Mouse (Mus musculus): ENCODE results near the gene Zdhhc19.

Zdhhc19 gene

GRCm38 (mm10) chr16:32551346-32551747 lies 55.3 kb downstream of the Zdhhc19 start:
- DNase-seq (ENCODE audit: low spot score in 2 of 2) = no peak

- DNase-seq (ENCODE audit: low spot score in 2 of 2) = no peak
These were observed 59.5 kb downstream of the Zdhhc19 start for GRCm38 (mm10) chr16:32555588-32555987.

GRCm38 (mm10) chr16:32559493-32559892 lies 63.4 kb downstream of the Zdhhc19 start:
- no peak for DNase-seq (ENCODE audit: low spot score in 2 of 2)

- DNase-seq (ENCODE audit: low spot score in 2 of 2) = no peak
These were observed 67.2 kb downstream of the Zdhhc19 start for GRCm38 (mm10) chr16:32563056-32563793.

GRCm38 (mm10) chr16:32567282-32567681 lies 71.2 kb downstream of the Zdhhc19 start:
- DNase-seq (ENCODE audit: low spot score in 2 of 2) = no peak

- no peak for DNase-seq (ENCODE audit: low spot score in 2 of 2)
These were observed 72.3 kb downstream of the Zdhhc19 start for GRCm38 (mm10) chr16:32568401-32568800.

- DNase-seq (ENCODE audit: low spot score in 2 of 2) = no peak
These were observed 74.0 kb downstream of the Zdhhc19 start for GRCm38 (mm10) chr16:32570042-32570441.

GRCm38 (mm10) chr16:32572528-32572927 lies 76.5 kb downstream of the Zdhhc19 start:
- DNase-seq (ENCODE audit: low spot score in 2 of 2) = no peak

- no peak for DNase-seq (ENCODE audit: low spot score in 2 of 2)
These were observed 90.4 kb downstream of the Zdhhc19 start for GRCm38 (mm10) chr16:32586482-32586881.

GRCm38 (mm10) chr16:32588568-32588967 lies 92.5 kb downstream of the Zdhhc19 start:
- DNase-seq (ENCODE audit: low spot score in 2 of 2) = no peak

GRCm38 (mm10) chr16:32591521-32591920 lies 95.5 kb downstream of the Zdhhc19 start:
- no peak for DNase-seq (ENCODE audit: low spot score in 2 of 2)

- DNase-seq (ENCODE audit: low spot score in 2 of 2) = no peak
These were observed 97.3 kb downstream of the Zdhhc19 start for GRCm38 (mm10) chr16:32593283-32593805.

- no peak for DNase-seq (ENCODE audit: low spot score in 2 of 2)
These were observed 97.9 kb downstream of the Zdhhc19 start for GRCm38 (mm10) chr16:32593916-32594315.

GRCm38 (mm10) chr16:32594701-32595100 lies 98.6 kb downstream of the Zdhhc19 start:
- no peak for DNase-seq (ENCODE audit: low spot score in 2 of 2)

GRCm38 (mm10) chr16:32595142-32595855 lies 99.2 kb downstream of the Zdhhc19 start:
- no peak for DNase-seq (ENCODE audit: low spot score in 2 of 2)

- DNase-seq (ENCODE audit: low spot score in 2 of 2) = no peak
These were observed 101.9 kb downstream of the Zdhhc19 start for GRCm38 (mm10) chr16:32597909-32598381.

GRCm38 (mm10) chr16:32599151-32599550 lies 103.1 kb downstream of the Zdhhc19 start:
- no peak for DNase-seq (ENCODE audit: low spot score in 2 of 2)

GRCm38 (mm10) chr16:32602193-32602685 lies 106.2 kb downstream of the Zdhhc19 start:
- no peak for DNase-seq (ENCODE audit: low spot score in 2 of 2)

- no peak for DNase-seq (ENCODE audit: low spot score in 2 of 2)
These were observed 111.7 kb downstream of the Zdhhc19 start for GRCm38 (mm10) chr16:32607562-32608343.

GRCm38 (mm10) chr16:32608344-32608711 lies 112.3 kb downstream of the Zdhhc19 start:
- DNase-seq (ENCODE audit: low spot score in 2 of 2) = no peak

- DNase-seq (ENCODE audit: low spot score in 2 of 2) = peak; percentile 95 to 96
These were observed 112.8 kb downstream of the Zdhhc19 start, which contains the start of gene Tfrc for GRCm38 (mm10) chr16:32608712-32609400. TSS of gene Tfrc (plus strand) at chr16:32608920.
